Mouse (Mus musculus): Measurements from ENCODE around the gene Krtap12-1. TPM values are rescaled to one million over a fixed set of nuclear protein-coding genes. Genes with fewer than 3 reads are reported as not detected.
"Not testable (repeated sequence)": the region's sequence is repeated elsewhere in the genome, so short reads cannot be mapped to it uniquely, and the experiment has no call there.

Krtap12-1 gene
- not detected for total RNA-seq (2022)

- DNase-seq (ENCODE audit: low spot score in 2 of 2), result not testable (repeated sequence)
These were observed at the start of gene Krtap12-1 for GRCm38 (mm10) chr10:77720299-77720698. Gene Krtap12-1 (plus strand): TSS chr10:77720599.

- no peak for DNase-seq (ENCODE audit: low spot score in 2 of 2)
These were observed 49.7 kb upstream of the Krtap12-1 start for GRCm38 (mm10) chr10:77670710-77671109.

GRCm38 (mm10) chr10:77671519-77671918 is 48.9 kb upstream of the Krtap12-1 start:
- no peak for DNase-seq (ENCODE audit: low spot score in 2 of 2)

GRCm38 (mm10) chr10:77673765-77674164 is 46.6 kb upstream of the Krtap12-1 start:
- no peak for DNase-seq (ENCODE audit: low spot score in 2 of 2)

GRCm38 (mm10) chr10:77677562-77677961 is 42.8 kb upstream of the Krtap12-1 start:
- DNase-seq (ENCODE audit: low spot score in 2 of 2), result no peak

GRCm38 (mm10) chr10:77682994-77683393 is 37.4 kb upstream of the Krtap12-1 start:
- DNase-seq (ENCODE audit: low spot score in 2 of 2), result no peak

- no peak for DNase-seq (ENCODE audit: low spot score in 2 of 2)
These were observed 36.2 kb upstream of the Krtap12-1 start for GRCm38 (mm10) chr10:77684181-77684580.

- DNase-seq (ENCODE audit: low spot score in 2 of 2), result no peak
These were observed 34.3 kb upstream of the Krtap12-1 start, which contains the start of gene Tspear for GRCm38 (mm10) chr10:77685895-77686664. Gene Tspear (plus strand): TSS chr10:77686569.

- no peak for DNase-seq (ENCODE audit: low spot score in 2 of 2)
These were observed 33.4 kb upstream of the Krtap12-1 start for GRCm38 (mm10) chr10:77687021-77687420.

- DNase-seq (ENCODE audit: low spot score in 2 of 2), result not testable (repeated sequence)
These were observed 30.0 kb upstream of the Krtap12-1 start, which contains the start of gene Gm19402 for GRCm38 (mm10) chr10:77690356-77690807. Gene Gm19402 (minus strand): TSS chr10:77690757.

GRCm38 (mm10) chr10:77697133-77697532 is 23.3 kb upstream of the Krtap12-1 start, which contains the start of gene Gm9508:
Gene Gm9508 (minus strand): TSS chr10:77697233.
- no peak for DNase-seq (ENCODE audit: low spot score in 2 of 2)

- no peak for DNase-seq (ENCODE audit: low spot score in 2 of 2)
These were observed 14.1 kb upstream of the Krtap12-1 start, which contains the start of gene Gm10272 for GRCm38 (mm10) chr10:77706326-77706725. Gene Gm10272 (plus strand): TSS chr10:77706626.

GRCm38 (mm10) chr10:77709831-77710230 is 10.6 kb upstream of the Krtap12-1 start:
- DNase-seq (ENCODE audit: low spot score in 2 of 2), result no peak

- not testable (repeated sequence) for DNase-seq (ENCODE audit: low spot score in 2 of 2)
These were observed 9.2 kb upstream of the Krtap12-1 start, which contains the start of gene Gm10024 for GRCm38 (mm10) chr10:77711157-77711556. Gene Gm10024 (plus strand): TSS chr10:77711457.

GRCm38 (mm10) chr10:77713734-77714133 is 6.7 kb upstream of the Krtap12-1 start:
- DNase-seq (ENCODE audit: low spot score in 2 of 2), result no peak

GRCm38 (mm10) chr10:77715507-77715906 is 4.9 kb upstream of the Krtap12-1 start, which contains the start of gene Gm10142:
Gene Gm10142 (plus strand): TSS chr10:77715807.
- DNase-seq (ENCODE audit: low spot score in 2 of 2), result no peak

- no peak for DNase-seq (ENCODE audit: low spot score in 2 of 2)
These were observed 4.5 kb downstream of the Krtap12-1 start for GRCm38 (mm10) chr10:77724855-77725254.

- DNase-seq (ENCODE audit: low spot score in 2 of 2), result no peak
These were observed 5.8 kb downstream of the Krtap12-1 start, which contains the start of gene Gm10100 for GRCm38 (mm10) chr10:77726186-77726585. Gene Gm10100 (plus strand): TSS chr10:77726486.

- no peak for DNase-seq (ENCODE audit: low spot score in 2 of 2)
These were observed 7.9 kb downstream of the Krtap12-1 start for GRCm38 (mm10) chr10:77728280-77728679.

- no peak for DNase-seq (ENCODE audit: low spot score in 2 of 2)
These were observed 8.8 kb downstream of the Krtap12-1 start for GRCm38 (mm10) chr10:77729241-77729640.

GRCm38 (mm10) chr10:77735928-77736327 is 15.5 kb downstream of the Krtap12-1 start:
- DNase-seq (ENCODE audit: low spot score in 2 of 2), result no peak

- DNase-seq (ENCODE audit: low spot score in 2 of 2), result no peak
These were observed 18.5 kb downstream of the Krtap12-1 start for GRCm38 (mm10) chr10:77738929-77739328.
